Mouse (Mus musculus) ovary, postnatal 36 days (tissue): ENCODE data around the gene Fzd7.
A peak's percentile ranks its signal among the peaks of the same experiment; 100 is the strongest.

Source experiments
- DNase-seq: peaks from one replicate; pipeline ENCODE4 v3.0.0; 2022; ENCODE audit warnings: low spot score, mixed read lengths

Gene Fzd7

GRCm38 (mm10) chr1:59472368-59473180 lies 9.7 kb upstream of the Fzd7 start:
- DNase-seq: no peak

GRCm38 (mm10) chr1:59473181-59473555 lies 9.1 kb upstream of the Fzd7 start:
- DNase-seq: no peak

- DNase-seq: no peak
These were observed 6.6 kb upstream of the Fzd7 start for GRCm38 (mm10) chr1:59475618-59476017.

- no peak for DNase-seq
These were observed 3.3 kb upstream of the Fzd7 start for GRCm38 (mm10) chr1:59478911-59479310.

- peak; percentile 20 for DNase-seq
These were observed 1.3 kb upstream of the Fzd7 start for GRCm38 (mm10) chr1:59480821-59481455.

GRCm38 (mm10) chr1:59481456-59482291 lies 550 bp upstream of the Fzd7 start:
- peak; percentile 92 for DNase-seq

GRCm38 (mm10) chr1:59482696-59483520 lies 684 bp downstream of the Fzd7 start:
- DNase-seq: peak; percentile 60

- DNase-seq: peak; percentile 65
These were observed 1.5 kb downstream of the Fzd7 start for GRCm38 (mm10) chr1:59483521-59484245.

- no peak for DNase-seq
These were observed 2.1 kb downstream of the Fzd7 start for GRCm38 (mm10) chr1:59484314-59484713.

- no peak for DNase-seq
These were observed 2.9 kb downstream of the Fzd7 start for GRCm38 (mm10) chr1:59484791-59485785.

- no peak for DNase-seq
These were observed 3.6 kb downstream of the Fzd7 start for GRCm38 (mm10) chr1:59485803-59486202.

GRCm38 (mm10) chr1:59487651-59488051 lies 5.4 kb downstream of the Fzd7 start:
- peak; percentile 30 for DNase-seq

- no peak for DNase-seq
These were observed 6.3 kb downstream of the Fzd7 start for GRCm38 (mm10) chr1:59488481-59488880.

- DNase-seq: no peak
These were observed 6.8 kb downstream of the Fzd7 start for GRCm38 (mm10) chr1:59488991-59489390.

- DNase-seq: no peak
These were observed 9.3 kb downstream of the Fzd7 start for GRCm38 (mm10) chr1:59491517-59491916.

GRCm38 (mm10) chr1:59492432-59492831 lies 10.2 kb downstream of the Fzd7 start:
- no peak for DNase-seq

GRCm38 (mm10) chr1:59495970-59496369 lies 13.7 kb downstream of the Fzd7 start:
- DNase-seq: no peak

- no peak for DNase-seq
These were observed 15.8 kb downstream of the Fzd7 start for GRCm38 (mm10) chr1:59497741-59498613.

- DNase-seq: no peak
These were observed 17.1 kb downstream of the Fzd7 start for GRCm38 (mm10) chr1:59499327-59499726.
